Mouse (Mus musculus): Measurements from ENCODE around the gene Reg3b.
"Not testable (repeated sequence)": the region's sequence is repeated elsewhere in the genome, so short reads cannot be mapped to it uniquely, and the experiment has no call there.

Gene Reg3b

DNA sequence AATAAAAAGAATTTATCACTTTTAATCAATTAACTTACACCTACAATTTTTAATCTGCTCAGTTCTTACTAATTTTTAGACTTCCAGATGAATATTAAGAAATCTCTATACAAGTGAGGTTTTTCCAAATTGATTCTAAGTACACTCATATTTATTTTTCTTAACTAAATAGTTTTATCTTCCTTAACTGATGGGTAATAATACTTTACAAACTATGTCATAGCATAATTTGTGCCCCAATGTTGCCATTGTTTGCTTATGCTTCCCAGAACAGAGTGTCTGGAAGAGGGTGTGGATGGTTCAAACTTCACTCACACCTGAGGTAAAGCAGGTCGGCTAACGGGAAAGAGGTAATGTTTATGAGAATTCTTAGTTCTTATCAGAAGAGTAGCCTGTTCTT lies at the start of gene Reg3b:
Reg3b (plus strand) TSS at position 301 of the 400 bp plus-strand sequence.
- no peak for DNase-seq

DNA sequence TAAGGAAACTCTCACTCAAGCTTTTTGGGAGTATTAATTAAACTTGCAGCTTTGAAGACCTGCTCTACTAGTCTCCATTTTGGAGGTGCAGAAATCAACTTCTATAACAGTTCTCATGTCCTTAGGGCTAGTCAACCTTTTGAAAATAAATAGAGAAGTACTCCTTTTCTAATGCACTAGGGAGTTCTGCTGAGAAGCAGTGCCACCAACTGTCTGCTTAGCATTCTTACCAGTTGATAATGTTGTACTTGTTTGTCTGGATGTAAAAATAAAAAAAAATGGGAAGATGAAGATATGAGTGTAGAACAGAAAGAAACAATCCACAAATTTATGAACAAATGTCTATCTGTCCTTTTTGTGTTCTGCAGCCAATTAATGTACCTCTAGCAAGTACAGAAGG lies 42.7 kb upstream of the Reg3b start:
- DNase-seq: no peak

DNA sequence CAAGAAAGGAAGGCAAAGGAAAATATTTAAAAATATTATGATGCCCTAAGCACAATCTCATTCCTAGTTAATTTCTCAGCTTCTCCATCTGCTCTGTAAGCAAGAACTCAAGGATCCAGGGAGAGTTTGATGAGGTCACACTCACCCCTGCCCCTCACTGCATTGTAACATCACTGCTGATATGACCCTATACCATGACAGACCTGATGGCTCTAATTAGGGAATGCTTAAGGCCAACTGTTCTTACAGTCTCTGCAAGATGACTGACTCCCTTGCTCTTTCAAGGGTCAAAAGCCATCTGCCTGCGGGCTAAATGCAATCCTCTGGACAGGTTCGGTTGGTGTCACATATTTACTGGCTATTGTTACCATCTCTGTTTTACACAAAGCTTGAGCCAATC lies 41.3 kb upstream of the Reg3b start:
- peak; percentile 12 for DNase-seq

DNA sequence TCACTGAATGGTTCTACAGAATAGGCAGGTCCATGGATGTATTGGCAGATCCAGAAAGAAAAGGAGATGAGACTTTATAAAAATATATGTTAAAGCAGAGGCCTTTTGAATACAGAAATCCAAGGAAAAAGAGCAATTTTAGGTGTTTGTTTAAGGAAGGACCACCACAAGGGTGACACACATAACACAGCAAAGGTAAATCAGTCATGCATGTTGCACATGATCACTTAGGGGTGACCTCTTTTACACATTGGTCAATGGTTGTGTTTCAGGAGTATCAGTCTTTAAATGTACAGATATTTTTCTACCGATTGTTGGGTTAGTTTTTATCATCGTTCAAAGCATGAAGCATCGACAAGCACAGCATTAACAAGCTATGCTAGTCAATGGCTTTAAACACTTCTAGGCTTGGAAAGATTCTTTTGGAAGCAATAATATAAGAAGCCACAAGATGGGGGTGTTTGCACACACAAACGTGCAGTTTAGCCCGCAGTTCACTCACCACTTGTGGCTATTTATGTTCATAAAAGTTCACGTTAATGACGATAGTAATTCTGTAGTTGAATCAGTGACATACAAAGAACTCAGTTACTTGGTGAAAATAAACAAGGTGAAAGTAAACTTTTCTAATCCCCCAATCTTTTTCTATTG lies 38.4 kb upstream of the Reg3b start:
- peak; percentile 60 for DNase-seq

DNA sequence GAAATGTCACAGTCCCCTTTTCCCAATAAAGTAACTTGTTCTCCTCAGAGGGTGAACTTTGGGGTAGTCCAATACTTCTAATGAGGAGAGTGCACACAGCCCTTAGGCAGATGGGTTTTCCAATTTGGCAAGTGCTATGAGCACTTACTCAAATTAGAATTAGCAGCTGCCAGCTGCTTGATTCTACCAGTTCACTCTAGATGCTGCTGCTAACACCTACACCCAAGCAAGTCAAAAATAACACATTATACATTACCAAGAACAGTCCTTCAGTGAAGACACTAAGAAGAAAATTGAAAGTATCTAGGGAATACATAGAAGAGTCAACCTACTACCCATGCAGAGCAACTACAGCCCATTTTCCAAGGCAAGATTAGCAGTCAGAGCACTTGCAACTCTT lies 30.2 kb upstream of the Reg3b start:
- no peak for DNase-seq

DNA sequence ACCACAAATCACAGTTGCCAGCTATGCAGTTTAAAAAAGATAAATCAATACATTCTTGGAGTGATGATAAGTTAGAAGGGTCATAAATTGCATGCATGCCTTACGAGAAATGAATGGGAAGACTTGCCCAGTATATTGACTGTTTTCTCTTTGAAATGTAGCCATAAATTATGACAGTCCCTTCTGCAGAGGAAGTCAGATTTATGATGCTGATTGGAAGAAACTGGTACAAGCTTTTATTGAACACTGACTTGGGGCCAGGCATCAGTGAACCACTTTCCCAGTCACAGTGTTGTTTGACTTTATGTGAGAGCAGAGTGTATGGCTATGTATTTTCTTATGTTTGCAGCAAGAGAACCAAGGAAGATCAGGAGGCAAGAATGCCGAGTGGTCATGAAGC lies 28.8 kb upstream of the Reg3b start:
- no peak for DNase-seq

DNA sequence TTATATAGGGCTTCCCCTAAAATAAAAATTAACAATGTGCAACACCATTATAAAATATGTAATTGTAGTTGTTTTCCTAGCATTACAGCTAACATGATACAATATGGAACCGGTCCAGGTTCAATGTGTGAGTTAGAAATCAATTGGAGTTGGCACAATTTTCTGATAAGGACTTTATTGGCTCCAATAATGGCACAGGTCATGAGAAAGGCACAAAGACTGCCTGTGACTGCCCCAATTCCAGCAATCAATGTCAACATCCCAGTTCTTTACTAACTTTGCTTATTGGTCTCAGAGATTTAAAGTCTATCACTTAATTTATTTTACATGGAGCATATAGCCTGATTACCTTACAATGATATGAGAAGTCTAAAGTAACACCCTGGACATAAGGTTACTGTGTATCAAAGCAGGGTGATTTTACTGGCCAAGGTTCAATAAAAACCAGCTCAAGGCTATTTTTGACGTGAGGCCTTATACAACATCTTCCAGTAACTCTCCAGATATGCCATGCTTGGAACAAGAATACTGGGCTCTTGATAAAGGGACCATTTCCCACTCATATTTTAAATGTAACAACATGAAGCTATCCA lies 8.4 kb upstream of the Reg3b start:
- no peak for DNase-seq

DNA sequence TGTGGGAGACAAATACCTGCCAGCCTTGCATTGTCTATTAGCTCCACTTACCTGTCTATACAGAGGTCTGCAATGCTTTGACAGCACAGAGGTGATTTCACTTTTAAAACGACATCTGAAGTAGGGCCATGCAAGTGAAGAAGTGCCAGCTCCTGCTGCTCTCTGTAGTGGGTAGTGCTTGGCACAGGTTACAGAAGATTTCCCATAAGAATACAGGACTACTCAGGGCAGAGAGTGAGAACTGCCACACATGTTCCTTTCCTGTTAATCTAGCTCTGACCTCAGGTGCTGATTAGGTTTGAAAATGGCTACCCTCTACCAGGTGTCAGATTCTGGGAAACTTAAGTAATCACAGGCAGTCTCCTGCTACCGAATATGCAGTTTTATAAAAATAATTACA lies 8.3 kb downstream of the Reg3b start, which contains the start of gene Reg3d:
Reg3d (minus strand) TSS at position 101 of the 400 bp plus-strand sequence.
- DNase-seq: no peak

DNA sequence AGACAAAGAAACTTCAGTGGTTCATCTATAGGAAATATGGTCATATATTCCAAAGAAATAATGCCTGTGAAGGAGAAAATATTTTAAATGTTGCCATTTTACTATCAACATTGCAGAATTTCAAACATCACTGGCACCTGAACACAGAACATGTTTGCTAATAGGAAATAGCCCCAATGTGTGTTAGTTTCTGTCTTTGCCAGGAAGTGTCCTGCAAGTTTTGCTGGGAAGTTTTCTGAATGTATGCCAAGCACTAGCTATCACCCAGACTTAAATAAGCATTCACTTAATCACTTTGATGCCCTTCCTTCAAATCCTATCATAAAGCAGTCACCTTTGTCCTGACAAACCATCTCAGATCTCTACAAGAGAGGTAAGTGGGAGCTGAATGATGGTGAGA lies 10.0 kb downstream of the Reg3b start, which contains the start of gene Reg3a:
Reg3a (plus strand) TSS at position 301 of the 400 bp plus-strand sequence.
- DNase-seq: no peak

DNA sequence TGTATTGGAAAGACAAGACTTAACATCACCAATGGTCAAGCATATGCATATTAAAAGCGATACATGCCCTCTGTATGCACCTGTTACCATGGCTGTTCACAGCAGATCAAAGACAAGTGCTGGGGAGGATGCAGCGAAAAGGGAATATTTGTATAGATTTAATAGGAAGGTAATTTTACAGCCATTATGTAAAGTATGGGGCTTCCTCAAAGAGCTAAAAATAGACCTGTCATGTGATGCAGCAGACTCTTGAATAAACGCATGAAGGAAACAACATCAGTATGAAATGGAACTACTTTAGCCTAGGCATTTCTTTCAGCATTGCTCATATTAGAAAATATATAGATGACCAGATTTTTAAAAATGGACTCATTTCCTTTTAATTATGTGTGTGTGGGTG lies 15.2 kb downstream of the Reg3b start:
- DNase-seq: no peak

DNA sequence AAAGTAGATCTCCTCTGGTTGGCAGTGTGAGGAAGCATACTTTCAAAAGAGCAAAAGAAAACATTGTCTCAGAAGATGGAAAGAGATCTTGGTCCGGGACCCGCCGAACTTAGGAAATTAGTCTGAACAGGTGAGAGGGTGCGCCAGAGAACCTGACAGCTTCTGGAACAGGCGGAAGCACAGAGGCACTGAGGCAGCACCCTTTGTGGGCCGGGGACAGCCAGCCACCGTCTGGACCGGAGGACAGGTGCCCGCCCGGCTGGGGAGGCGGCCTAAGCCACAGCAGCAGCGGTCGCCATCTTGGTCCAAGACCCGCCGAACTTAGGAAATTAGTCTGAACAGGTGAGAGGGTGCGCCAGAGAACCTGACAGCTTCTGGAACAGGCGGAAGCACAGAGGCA lies 24.9 kb downstream of the Reg3b start, which contains the start of gene Reg2:
Reg2 (plus strand) TSS at position 301 of the 400 bp plus-strand sequence.
- not testable (repeated sequence) for DNase-seq

DNA sequence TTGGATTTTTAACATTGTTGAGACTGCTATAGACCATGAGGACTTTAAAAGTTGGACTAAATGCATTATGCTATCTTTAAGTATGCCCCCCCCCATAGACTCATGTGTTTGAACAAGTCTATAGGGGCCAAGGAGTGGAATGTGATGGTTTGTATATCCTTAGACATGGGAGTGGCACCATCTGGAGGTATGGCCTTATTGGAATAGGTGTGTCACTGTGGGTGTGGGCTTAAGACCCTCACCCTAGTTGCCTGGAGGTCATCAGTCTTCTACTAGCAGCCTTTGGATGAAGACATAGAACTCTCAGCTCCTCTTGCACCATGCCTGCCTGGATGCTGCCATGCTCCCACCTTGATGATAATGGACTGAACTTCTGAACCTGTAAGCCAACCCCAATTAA lies 52.0 kb downstream of the Reg3b start, which contains the start of gene Reg1:
Reg1 (plus strand) TSS at position 301 of the 400 bp plus-strand sequence.
- DNase-seq: not testable (repeated sequence)
